Mouse (Mus musculus): ENCODE results near the gene Vmn1r8. TPM values are rescaled to one million over a fixed set of nuclear protein-coding genes. Genes with fewer than 3 reads are reported as not detected.

Vmn1r8 gene
- polyA plus RNA-seq (2012; rRNA removed): not detected in 2 replicates

DNA sequence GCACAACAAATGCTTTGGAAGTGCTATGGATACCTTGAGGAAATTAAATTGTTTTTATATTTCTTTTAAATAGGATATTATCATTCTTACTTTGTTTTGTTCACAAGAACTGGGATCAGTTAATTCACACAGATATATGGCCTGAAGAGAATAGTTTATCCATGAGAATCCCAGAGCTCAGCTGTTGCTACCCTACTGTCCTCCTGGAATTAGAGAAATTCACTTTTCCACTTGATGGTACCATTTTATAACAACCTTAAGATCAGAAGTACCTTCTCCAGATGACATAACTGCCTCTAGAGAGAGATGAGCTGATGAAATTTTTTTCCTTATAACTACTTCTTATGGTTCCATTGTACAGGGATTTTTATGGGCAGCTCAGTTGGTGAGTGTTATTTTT lies at the start of gene Vmn1r8:
TSS of gene Vmn1r8 (plus strand) at position 301 of the 400 bp plus-strand sequence.

DNA sequence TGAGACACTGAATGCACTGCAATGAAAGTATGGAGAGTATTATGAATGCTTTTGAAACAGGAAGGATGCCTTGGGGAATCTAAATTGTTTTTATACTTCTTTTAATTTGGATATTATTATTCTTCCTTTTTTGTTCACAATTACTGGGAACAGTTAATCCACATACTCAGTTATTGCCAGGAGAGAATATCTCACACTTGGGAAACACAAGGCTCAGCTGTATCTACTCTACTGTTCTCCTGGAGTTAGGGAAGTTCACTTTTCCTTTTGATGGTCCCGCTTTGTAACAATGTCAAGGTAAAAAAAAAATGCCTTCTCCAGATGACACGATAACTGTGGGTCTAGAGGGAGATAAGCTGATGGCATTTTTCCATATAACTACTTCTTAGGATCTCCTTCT lies 35.1 kb upstream of the Vmn1r8 start, which contains the start of gene Vmn1r6:
TSS of gene Vmn1r6 (plus strand) at position 301 of the 400 bp plus-strand sequence.

DNA sequence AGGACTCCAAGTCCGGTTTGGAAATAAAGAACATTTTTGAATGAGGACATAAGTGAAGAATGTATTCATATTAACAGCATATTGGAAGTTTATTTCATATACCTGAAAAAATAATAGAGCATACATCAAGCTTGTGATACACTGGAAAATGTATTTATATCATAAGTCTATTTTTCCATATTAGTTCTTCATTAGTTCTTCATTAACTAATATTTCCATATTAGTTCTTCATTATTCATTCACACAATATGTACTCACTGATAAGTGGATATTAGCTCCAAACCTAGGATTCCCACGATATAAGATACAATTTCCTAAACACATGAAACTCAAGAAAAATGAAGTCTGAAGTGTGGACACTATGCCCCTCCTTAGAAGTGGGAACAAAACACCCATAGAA lies 6.9 kb upstream of the Vmn1r8 start, which contains the start of gene Vmn1r7:
TSS of gene Vmn1r7 (minus strand) at position 101 of the 400 bp plus-strand sequence.

DNA sequence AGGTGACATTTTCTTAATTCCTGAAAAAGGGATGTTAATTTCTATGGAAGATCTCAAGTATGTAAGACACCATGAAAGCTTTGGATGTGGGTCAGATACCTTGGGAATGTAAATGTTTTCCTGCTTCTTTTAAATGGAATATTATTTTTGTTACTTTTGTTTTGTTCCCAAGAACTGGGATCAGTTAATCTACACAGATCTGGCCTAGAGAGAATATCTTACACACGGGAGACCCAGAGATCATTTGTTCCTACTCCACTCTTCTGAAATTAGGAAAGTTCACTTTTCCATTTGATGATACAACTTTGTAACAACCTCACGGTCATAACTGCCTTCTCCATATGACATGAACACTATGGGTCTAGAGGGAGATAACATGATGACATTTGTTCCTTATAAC lies 34.4 kb downstream of the Vmn1r8 start, which contains the start of gene Vmn1r9:
TSS of gene Vmn1r9 (plus strand) at position 301 of the 400 bp plus-strand sequence.

Other genes with a start within 250 kb of the Vmn1r8 start
- gene Kbtbd2, start 234.5 kb upstream of the Vmn1r8 start, polyA plus RNA-seq (2012; rRNA removed): 7.6 and 7.9 TPM in 2 replicates
- 34.4 and 43.0 TPM in 2 replicates for gene Fkbp9, start 200.2 kb upstream of the Vmn1r8 start, polyA plus RNA-seq (2012; rRNA removed)
- gene Nt5c3, start 108.4 kb upstream of the Vmn1r8 start, polyA plus RNA-seq (2012; rRNA removed): 8.4 and 8.7 TPM in 2 replicates
- not detected in 2 replicates for gene Vmn1r4, start 108.3 kb upstream of the Vmn1r8 start, polyA plus RNA-seq (2012; rRNA removed)
- not detected in 2 replicates for gene Vmn1r5, start 62.0 kb upstream of the Vmn1r8 start, polyA plus RNA-seq (2012; rRNA removed)
- gene Vmn1r6, start 35.0 kb upstream of the Vmn1r8 start, polyA plus RNA-seq (2012; rRNA removed): not detected in 2 replicates
- not detected in 2 replicates for gene Vmn1r7, start 7.0 kb upstream of the Vmn1r8 start, polyA plus RNA-seq (2012; rRNA removed)
- not detected in 2 replicates for gene Vmn1r9, start 34.5 kb downstream of the Vmn1r8 start, polyA plus RNA-seq (2012; rRNA removed)
- gene Vmn1r10, start 77.2 kb downstream of the Vmn1r8 start, polyA plus RNA-seq (2012; rRNA removed): not detected in 2 replicates
- gene Vmn1r11, start 101.2 kb downstream of the Vmn1r8 start, polyA plus RNA-seq (2012; rRNA removed): not detected in 2 replicates
- not detected in 2 replicates for gene Vmn1r12, start 124.6 kb downstream of the Vmn1r8 start, polyA plus RNA-seq (2012; rRNA removed)
- not detected in 2 replicates for gene Vmn1r13, start 171.0 kb downstream of the Vmn1r8 start, polyA plus RNA-seq (2012; rRNA removed)
- gene Vmn1r14, start 199.4 kb downstream of the Vmn1r8 start, polyA plus RNA-seq (2012; rRNA removed): not detected in 2 replicates
- gene Vmn1r15, start 225.7 kb downstream of the Vmn1r8 start, polyA plus RNA-seq (2012; rRNA removed): not detected in 2 replicates